Mouse (Mus musculus) heart, adult 11 months (tissue): Measurements from ENCODE around the gene Tex13c2.

Experiments used
- DNase-seq: peaks from one replicate; pipeline ENCODE4 v3.0.0; 2022

Gene Tex13c2

DNA sequence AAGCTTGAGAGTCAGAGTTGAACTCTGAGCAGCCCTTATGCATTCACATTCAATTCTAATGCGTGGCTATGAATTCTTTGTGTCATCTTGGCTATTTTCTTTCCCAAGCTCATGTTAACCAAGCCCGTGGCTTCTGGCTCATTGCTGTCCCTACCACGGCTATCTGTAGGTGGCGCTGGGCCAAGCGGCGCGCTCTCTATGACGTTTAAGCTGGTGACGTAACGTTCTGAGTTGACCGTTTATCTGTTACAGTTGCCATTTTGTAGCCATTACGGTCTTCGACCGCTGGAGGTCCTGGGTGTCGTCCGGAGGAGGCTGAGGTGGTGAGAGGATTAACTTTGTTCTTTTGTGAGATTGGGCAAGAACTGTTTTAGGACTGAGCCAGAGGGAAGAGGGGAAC lies at the start of gene Tex13c2:
TSS of gene Tex13c2 (plus strand) at position 246 of the 400 bp plus-strand sequence.
- DNase-seq = no peak

- no peak for DNase-seq
Observed at GRCm38 (mm10) chrX:42450305-42450704, 39.2 kb upstream of the Tex13c2 start.

DNA sequence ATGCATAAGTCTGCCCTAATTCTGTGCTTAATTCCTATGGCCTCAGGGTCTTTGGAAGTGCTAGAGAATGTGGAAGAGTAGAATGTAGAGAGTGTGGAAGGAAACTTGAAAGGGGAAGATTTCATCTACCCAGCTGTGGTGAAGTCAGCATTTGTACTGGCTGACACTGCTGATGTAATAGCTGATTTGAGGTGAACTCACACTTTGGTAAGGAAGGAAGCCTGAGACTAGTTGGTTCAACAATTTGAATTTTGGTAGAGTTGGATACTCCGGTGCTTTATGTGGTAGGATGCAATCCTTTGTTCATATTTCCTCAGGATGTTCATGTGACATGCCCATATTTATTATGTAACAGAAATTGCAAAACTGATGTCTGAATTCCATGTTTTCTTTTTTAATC lies 36.5 kb upstream of the Tex13c2 start:
- no peak for DNase-seq

- no peak for DNase-seq
Observed at GRCm38 (mm10) chrX:42454533-42454932, 35.0 kb upstream of the Tex13c2 start.

GRCm38 (mm10) chrX:42490336-42490735 lies 845 bp downstream of the Tex13c2 start:
- no peak for DNase-seq

GRCm38 (mm10) chrX:42500538-42500937 lies 11.0 kb downstream of the Tex13c2 start:
- no peak for DNase-seq

DNA sequence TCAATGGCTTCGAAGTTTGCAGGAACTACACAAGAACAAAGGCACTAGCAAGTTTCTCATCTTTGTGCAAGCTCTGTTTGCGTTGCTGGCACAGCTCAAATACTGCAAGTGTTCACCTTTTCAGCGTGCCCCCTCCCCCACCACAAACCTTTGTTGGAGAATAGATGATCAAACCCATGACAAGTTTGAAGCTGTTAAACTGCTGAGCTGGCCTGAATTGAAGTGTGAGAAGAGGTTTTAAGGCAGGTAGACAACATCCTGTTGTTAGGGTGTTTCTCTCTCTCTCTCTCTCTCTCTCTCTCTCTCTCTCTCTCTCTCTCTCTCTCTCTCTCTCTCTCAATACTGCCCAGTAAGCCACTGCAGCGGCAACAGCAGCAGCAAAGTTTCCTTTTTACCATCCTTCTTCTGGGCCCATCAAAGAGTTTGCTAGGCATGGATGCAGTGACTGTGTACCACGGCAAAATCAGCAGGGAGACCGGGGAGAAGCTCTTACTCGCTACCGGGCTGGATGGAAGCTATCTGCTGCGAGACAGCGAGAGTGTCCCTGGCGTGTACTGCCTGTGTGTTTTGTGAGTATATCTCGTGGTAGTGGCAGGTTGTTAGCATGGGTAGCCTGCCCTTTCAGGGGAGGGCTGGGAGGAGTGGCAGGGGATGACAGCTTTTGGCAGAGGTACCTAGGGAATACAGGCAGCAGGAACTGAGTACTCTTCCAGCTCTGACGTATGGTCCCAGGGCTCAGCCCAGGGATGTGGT lies 13.0 kb downstream of the Tex13c2 start, which contains the start of gene Sh2d1a:
TSS of gene Sh2d1a (plus strand) at position 163 of the 753 bp plus-strand sequence.
- no peak for DNase-seq

DNA sequence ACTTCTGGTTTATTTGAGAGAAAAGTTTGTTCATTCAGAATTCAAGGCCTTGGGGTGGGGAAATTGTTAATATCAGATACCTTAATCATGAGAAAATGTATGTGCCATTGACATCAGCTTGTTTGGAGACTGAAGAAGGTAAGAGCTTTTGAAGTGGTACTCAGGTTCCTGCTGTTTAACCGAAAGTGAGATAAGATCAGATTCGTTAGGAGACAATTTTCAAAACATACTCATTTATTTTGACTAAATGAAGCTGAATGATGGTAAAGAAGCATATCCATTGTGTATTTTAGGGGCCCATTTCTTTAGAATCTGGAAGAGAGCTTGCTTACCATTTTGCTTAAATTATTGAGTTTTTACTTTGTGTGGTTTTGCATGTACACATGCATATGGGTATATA lies 21.6 kb downstream of the Tex13c2 start:
- DNase-seq = no peak

GRCm38 (mm10) chrX:42512567-42512966 lies 23.1 kb downstream of the Tex13c2 start:
- DNase-seq = no peak

GRCm38 (mm10) chrX:42522868-42523267 lies 33.4 kb downstream of the Tex13c2 start:
- no peak for DNase-seq

DNA sequence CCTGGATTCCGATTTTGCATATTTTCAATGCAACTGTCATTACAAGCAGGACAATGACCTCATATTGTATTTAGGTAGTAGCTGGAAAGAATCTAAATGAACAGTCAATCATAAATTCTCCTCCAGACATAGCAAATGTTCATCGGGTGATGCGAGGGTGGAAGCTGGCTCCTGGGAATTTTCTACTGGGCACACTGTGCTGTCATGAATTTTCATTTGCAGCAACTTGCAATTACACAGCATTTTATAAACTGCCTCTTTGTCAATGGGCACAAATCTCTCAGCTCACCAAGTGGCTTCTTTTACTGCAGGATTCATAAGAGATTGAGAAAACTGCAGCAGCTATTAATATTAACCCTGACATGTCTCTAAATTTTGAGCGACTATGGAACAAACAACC lies 41.2 kb downstream of the Tex13c2 start:
- no peak for DNase-seq

DNA sequence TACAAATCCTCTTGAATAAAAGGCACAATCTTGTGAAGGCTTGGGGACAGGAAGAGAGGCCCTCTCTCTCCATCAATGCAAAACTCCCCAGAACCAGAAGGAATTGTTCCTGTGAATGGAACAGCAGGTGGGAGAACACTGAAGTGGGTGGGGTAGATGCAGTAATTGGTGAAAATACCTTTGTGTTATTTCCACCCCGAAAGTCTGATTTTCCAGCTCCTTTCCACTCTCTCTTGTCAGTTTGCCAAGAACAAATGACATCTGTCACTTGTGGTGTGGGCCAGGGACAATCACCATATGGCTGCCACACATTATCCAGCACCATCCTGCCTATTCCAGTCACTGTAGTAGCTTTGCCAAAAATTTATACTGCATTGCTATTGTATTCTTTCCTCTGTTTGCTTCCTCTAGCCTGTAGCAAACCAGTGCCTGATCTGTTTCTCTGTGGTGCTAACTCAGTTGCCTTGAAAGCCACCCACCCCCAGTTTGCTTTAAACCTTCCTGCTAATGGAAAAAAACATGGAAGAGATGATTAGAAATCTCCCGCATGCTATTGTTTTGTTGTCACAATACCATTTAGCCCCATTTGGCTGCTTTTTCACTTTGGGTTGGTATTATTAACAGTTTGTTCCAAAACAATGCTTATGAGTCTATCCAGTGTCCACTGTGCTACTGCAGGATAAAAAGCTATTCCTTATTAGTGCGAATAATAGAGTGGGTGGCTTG lies 50.7 kb downstream of the Tex13c2 start:
- DNase-seq = no peak

DNA sequence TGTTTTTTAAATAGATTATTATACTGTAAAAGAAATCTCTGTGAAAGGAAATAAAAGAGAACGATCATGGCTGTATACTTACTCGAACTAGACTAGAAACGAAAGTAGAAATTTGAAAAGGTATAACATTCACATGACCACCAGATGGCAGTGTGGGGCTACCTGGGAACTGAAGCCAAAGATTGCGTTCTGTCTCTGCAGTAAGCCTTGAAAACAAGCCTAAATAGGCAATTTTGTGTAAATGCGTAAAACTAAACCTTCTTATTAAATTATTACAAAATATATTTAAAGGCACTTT lies 51.2 kb downstream of the Tex13c2 start:
- DNase-seq = no peak
